Mouse (Mus musculus) gastrocnemius, postnatal 36 days (tissue): ENCODE measurements around the gene Sppl2a. TPM values are rescaled to one million over a fixed set of nuclear protein-coding genes. Genes with fewer than 3 reads are reported as not detected.
A peak's percentile ranks its signal among the peaks of the same experiment; 100 is the strongest.
"Not testable (repeated sequence)": the region's sequence is repeated elsewhere in the genome, so short reads cannot be mapped to it uniquely, and the experiment has no call there.

Experiments used
- DNase-seq, 2 experiments: peaks; one replicate each; pipeline ENCODE4 v3.0.0; 2022
- intact Hi-C: fragments of 180-260 bp; cut with DNase I; formaldehyde crosslinking; loops from one replicate; pipeline ENCODE4 v1.15.1; 2025
- total RNA-seq, 2 experiments: library from RNA; stranded (reverse); gene quantifications; 2 replicates each; pipeline ENCODE4 v1.2.3; 2021

The Sppl2a gene
- total RNA-seq, 2 experiments from 2014 or later, result 64.2 to 64.3 TPM

DNA sequence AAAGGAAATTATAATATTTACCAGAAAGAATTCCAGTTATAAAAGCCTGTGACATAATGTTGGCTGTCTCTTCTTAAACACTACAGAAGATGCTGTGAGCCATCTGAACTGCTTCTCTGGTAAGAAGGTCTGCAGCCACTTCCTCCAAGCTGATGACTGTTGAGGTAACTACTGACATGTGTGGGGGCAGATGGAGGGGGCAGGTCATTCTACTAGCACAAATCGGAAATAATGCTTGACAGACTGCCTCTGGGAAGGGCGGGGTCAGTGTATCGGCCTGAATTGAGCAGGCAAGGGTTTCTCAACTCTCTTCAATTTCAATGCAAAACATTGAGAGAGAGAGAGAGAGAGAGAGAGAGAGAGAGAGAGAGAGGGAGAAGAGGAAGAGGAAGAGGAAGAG, 28.9 kb downstream of the Sppl2a start:
- DNase-seq, result no peak
- intact Hi-C loops, result no loop called here

DNA sequence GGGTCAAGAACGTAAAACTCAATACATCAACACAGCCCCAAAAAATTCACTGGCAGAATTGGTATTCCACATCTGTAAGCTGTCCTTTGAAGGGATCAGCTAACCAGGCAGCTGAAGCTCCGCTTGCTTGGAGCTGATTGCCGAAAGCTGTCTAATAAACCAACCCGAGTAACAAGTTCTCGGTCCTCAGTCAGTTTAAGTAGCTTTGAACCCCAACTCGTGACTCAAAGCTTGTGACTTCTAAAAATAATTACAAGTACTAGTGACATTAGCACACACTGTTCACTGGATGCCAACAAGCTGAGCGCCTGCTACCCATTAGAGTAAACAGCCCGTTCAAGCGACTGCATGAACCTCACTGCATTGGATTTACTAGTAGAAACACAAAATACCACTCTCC, 35.5 kb downstream of the Sppl2a start:
- intact Hi-C loops, result loop anchor here (5.0 kb wide), 1 partner anchor 35 kb away; the partner anchor contains the start of gene Sppl2a
- DNase-seq, result no peak

DNA sequence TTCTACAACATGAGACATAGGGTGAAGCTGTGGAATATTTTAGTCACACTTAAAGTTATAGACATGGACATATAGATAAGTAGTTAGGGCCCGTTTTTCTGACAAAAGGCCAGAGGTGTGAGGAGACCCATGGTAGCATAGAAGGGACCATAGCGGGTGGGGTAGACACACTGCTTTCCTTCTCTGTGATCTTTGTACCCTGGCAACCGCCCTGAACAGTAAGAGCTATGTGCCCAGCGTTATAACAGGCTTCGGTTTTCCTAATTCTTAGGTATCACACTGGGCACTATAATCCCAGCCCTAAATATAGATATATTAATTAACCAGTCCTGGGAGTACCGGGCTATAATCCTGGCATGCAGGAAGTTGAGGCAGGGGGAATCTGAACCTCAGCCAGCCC, 36.1 kb downstream of the Sppl2a start:
- intact Hi-C loops, result loop anchor here (5.0 kb wide), 1 partner anchor 35 kb away; the partner anchor contains the start of gene Sppl2a
- DNase-seq, result no peak

DNA sequence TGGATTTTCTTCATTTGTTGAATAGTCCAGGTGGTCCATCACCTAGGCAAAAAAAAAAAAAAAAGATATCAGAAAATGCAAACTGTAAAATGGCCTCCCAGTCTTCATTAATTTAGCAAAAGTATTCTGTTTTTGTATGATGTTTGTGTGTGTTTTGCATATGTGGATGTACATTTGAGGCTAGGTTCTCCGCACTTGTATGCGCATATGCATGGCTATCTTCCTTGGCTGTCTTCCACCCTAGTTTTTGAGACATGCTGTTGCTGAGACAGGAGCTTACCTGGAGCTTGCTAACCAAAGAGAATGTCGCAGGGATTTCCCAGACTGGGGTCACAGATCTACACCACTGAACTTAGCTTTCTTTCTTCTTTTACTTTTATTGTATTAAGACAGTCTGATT, 38.8 kb downstream of the Sppl2a start:
- intact Hi-C loops, result no loop called here
- DNase-seq, result no peak

DNA sequence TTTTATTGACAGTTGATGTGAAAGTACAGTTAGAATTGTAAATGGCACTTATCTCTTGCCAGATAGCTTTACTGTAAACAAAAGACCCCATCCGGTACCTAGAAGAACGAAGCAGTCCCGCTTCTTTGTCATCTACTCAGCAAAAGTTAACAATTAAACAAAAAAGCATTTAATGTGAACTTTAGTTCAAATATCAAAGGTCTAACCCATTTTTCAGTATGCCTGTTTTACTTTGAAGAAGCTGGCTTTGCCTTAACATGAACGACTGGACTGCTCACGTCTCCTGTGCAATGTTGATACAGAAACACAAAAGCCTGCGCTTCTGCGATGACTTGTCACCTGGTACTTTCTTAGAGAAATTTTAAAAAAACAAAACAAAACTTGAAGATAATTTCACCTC, 40.7 kb downstream of the Sppl2a start:
- DNase-seq, result no peak
- intact Hi-C loops, result no loop called here

DNA sequence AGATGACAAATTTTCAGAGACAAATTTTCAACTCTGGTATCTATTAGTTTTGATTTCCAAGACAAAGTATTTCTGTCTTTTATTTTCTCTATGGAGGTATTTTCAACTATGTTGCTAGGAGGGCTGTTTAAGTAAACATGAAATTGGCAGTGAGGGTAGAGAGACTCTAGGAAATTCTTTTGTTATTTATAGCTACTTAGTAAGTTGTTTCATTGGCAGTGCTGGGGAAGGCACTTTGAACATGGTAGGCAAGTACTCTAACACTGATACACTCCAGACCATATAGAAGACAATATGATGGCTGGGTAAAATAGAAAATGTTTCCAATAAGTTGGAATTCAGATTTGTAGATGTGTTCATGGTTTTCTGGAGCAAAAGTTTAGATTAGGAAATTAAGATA, 41.3 kb downstream of the Sppl2a start:
- intact Hi-C loops, result no loop called here
- no peak for DNase-seq

DNA sequence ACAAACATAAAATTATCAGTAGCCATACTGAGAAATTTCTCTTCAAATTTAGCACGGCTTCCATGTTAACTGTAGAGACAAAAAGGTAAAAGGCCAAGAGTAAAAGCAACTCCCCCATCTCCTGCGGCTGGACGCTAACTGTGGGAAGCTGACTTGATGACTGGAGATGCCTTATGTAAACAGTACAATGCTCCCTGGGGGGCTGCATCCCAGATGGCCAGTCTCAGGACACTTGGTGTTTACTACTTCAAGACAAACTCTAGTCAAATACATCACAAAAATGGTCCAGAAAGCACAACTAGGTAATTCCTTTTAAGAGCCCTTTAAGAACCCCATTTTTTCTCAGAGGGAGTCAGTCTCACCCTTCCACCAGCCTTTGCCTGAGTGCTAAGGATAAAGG, 45.9 kb downstream of the Sppl2a start:
- DNase-seq, result no peak
- intact Hi-C loops, result no loop called here

DNA sequence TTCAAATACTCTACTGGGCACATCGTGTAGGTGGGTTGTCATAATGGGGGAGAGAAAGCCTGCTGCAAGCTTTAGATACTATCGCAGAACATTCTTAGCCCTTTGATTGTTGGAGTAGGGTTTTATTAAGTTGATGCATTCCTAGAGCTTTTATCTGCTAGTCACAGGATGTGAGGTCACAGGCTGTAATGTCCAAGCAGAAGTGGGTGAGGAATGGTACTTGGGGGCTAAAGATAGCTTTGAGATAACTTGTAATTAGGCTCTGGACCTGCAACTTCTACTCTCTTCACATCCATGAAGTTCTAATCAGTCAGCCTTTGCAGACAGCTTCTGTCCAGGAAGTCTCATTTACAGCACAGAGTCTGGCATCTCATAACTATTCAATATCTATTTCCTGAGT, 47.2 kb downstream of the Sppl2a start:
- no peak for DNase-seq
- intact Hi-C loops, result no loop called here

DNA sequence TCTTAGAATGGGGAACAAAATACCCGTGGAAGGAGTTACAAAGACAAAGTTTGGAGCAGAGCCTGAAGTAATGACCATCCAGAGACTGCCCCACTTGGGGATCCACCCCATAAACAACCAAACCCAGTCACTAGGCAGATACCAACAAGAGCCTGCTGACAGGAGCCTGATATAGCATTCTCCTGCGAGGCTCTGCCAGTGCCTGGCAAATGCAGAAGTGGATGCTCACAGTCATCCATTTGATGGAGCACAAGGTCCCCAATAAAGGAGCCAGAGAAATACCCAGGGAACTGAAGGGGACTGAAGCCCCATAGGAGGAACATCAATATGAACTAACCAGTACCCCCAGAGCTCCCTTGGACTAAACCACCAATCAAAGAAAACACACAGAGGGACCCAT, 50.3 kb downstream of the Sppl2a start:
- DNase-seq, intact Hi-C loops: not testable (repeated sequence)

DNA sequence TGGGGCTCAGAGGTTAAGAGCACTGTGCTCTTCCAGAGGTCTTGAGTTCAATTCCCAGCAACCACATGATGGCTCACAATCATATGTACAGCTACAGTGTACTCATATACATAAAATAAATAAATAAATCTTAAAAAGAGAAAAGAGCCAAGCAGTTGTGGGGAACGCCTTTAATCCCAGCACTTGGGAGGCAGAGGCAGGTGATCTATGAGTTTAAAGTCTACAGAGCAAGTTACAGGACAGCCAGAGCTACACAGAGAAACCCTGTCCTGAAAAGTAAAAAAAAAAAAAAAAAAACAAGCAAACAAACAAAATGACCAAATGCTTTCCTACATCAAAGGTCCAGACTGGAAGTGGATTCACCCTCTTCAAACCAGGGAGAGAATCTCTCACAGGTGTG, 55.0 kb downstream of the Sppl2a start:
- no peak for DNase-seq
- intact Hi-C loops, result loop anchor here (2.0 kb wide), 1 partner anchor 55 kb away; the partner anchor contains the start of gene Sppl2a

DNA sequence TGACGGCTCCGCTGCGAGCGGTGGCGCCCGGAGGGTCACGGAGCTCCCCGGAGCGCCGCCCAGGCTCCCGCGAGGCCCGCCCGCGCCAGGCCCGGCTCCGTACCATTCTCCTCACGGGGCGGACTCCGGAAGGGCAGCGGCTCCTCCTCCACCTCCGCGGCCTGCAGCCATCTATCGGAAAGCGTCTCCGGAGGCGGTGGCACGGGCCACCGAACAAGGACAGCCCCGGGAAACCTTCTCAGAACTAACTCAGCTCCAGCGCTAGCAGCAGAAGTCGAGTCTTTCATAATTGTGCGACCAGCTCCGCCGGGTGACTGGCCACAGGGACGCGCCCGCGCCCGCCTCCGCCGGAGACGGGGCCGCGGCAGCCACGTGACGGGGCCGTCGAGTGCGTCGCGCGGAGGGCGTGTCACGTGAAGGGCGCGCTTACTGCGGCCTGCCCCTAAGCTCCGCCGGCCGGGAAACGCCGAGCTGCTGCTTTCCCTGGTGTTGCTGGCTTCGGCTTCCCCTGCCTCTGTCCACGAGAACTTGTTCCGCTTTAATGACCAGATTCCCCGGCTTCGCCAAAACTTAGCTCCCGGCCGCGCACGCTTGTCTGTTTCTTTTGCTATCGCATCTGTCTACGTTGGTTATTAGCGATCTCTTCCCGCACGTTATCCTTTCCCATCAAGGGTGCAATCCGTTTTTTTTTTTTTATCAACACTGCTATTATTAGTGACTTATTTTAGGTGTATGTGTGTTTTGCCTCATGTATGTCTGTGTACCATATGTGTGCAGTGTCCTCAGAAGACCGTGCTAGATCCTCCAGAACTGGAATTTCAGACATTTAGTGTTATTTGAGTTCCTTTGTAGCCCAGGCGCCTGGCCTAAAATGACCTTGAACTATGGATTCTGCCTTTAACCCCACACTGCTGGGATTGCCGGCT, 56.9 kb downstream of the Sppl2a start, which contains the start of gene Trpm7:
Trpm7 (minus strand) TSS at position 360 of the 926 bp plus-strand sequence.
- intact Hi-C loops, result loop anchor here (2.0 kb wide), 1 partner anchor 57 kb away; the partner anchor contains the start of gene Sppl2a
- DNase-seq, result peak; percentile 87 to 89

DNA sequence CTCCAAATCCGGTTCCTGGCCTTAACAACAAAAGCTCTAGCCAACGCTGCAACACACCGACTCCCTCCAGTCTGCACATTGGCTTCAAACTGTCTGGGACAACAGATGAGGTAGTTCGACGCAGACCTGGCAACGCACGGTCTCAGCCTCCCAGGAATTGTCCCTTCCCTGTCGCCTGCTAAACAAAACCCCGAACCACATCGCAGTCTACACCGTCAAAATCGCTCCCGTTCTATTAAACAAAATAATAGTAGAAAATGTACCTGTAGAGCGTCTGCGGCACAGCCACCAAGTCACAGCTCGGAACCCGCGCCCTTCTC, 57.6 kb downstream of the Sppl2a start:
- DNase-seq, result no peak
- intact Hi-C loops, result no loop called here

DNA sequence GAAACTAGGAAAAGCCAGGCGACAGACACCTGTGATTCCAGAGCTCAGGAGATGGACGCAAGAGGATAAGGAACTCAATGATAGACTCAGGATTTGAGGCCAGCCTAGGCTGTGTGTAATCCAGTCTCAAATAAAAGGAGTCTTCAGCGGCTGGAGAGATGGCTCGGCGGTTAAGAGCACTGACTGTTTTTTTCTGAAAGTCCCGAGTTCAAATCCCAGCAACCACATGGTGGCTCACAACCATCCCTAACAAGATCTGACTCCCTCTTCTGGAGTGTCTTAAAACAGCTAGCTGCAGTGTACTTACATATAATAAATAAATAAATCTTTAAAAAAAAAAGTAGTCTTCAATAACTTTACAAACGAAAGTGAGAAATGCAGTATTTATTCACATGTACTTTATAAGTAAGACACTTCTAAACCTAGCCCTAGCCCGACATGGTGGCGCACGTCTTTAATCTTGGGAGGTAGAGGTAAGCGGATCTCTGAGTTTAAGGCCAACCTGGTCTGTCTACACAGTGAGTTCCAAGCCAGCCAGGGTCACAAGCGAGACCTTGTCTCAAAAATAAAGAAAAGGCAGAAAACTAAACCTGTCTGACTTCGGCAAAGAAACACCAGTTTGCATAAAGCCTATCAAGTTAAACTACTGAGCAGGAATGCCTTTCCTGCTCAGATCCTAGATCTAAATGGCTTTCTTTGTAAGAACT, 58.1 kb downstream of the Sppl2a start:
- intact Hi-C loops, result no loop called here
- no peak for DNase-seq

DNA sequence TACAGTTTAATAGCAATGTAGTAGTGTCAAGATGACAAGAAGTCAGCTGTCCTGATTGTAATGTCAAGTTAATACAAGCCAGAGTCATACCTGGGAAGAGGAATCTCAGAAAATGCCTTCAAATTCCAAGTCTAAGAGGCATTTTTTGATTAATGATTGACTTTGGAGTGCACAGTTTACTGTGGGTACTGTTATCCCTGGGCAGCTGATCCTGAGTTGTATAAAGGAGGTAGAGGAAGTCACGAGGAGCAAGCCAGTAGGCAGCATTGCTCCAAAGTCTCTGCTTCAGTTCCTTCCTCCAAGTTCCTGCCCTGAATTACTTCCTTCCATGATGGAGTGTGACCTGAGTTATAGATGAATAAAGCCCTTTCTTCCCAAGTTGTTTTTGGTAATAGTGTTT, 66.7 kb downstream of the Sppl2a start:
- intact Hi-C loops, result no loop called here
- DNase-seq, result no peak

DNA sequence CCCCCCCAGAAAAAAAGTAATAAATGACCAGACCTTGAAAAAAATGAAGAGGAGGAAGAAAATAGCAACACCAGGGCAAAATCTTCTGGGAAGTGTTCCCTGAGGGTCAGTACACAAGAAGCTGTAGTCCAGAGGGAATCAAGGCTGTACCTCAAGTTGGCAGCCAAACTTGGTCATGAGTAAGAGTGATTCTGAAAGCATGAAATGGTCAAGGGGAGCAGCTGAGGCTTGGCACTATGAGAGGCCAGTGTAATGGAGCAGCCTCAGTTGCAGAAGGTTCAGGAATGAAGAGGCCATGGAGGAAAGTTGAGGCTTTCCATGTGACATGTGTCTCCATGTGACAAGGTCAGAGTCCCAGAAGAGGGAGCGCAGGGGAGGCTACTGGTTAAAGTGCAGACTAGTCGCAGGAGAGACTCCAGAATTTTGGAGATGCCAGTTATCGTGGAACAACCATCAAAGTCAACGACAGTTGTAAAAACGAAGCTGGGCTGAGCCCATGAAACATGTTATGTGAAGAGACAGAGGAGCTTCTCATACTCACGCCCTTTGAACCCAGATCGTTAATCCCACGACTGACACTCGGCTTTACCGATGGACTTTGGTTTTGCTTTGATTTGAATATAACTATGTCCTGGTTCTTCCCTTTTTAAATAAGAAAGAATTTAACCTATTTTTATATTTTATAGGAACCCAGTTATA, 67.4 kb downstream of the Sppl2a start:
- DNase-seq, result no peak
- intact Hi-C loops, result no loop called here

DNA sequence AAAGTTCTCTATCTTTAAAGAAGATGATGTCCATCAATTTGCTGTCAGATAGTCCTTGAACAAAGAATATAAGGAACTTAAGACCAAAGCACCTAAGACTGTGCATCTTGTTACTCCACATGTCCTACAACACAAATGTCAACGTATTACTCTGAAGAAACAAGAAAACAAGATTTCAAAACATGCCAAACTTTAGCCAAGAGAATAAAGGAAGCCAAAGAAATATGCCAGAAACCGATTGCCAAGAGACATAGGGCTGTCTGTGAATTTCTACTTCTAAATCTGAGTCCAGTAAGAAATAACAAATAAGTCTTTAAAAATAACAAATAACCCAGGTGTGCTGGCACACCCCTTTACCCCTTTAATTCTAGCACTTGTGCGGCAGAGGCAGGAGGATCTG, 68.0 kb downstream of the Sppl2a start:
- DNase-seq, result no peak
- intact Hi-C loops, result no loop called here

DNA sequence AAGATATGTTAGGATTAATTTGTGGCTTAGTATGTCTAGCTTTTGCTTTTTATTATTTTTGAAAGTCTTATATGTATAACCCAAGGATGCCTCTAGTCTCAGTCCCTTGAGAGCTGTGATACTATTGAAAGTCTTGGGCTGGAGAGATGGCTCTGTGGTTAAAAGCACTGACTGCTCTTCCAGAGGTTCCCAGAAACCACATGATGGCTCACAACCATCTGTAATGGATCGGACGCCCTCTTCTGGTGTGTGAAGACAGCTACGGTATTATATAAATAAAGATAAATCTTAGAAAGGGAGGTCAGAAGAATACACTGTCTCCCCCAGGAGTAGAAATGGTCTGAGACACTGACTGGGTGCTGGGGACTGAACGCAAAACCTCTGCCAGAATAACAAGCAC, 88.3 kb downstream of the Sppl2a start:
- no peak for DNase-seq
- intact Hi-C loops, result no loop called here
